Mouse (Mus musculus) thymus, postnatal 0 days (tissue): ENCODE data around the gene Nsg1. TPM values are rescaled to one million over a fixed set of nuclear protein-coding genes. Genes with fewer than 3 reads are reported as not detected.

Experiments
- polyA plus RNA-seq: library from polyadenylated mRNA; unstranded; fragments of >200 nt; fragmentation: Nextera tagmentation; extraction: Ambion mirVana; gene quantifications from 2 replicates; pipeline ENCODE4 v1.2.1, GENCODE M21; 2015

The Nsg1 gene
- polyA plus RNA-seq, 1 experiment from 2014 or later, result 4.1 TPM

Other genes with a start within 250 kb of the Nsg1 start
- 34.7 and 40.0 TPM in 2 replicates for gene Stx18, start 121.2 kb downstream of the Nsg1 start, polyA plus RNA-seq
- gene Zbtb49, start 60.5 kb upstream of the Nsg1 start, polyA plus RNA-seq, result 9.8 and 13.0 TPM in 2 replicates
- 113 and 144 TPM in 2 replicates for gene Lyar, start 60.6 kb upstream of the Nsg1 start, polyA plus RNA-seq
- 103 and 126 TPM in 2 replicates for gene Tmem128, start 100.3 kb upstream of the Nsg1 start, polyA plus RNA-seq
- gene Otop1, start 116.1 kb upstream of the Nsg1 start, polyA plus RNA-seq, result 0.06 and 0.08 TPM in 2 replicates
- 0.05 TPM in 1 of 2 replicates, not detected in the other for gene Drd5, start 159.5 kb upstream of the Nsg1 start, polyA plus RNA-seq